Mouse (Mus musculus): ENCODE measurements around the gene Spsb4.

- no peak for TF ChIP-seq CTCF (IDR thresholded peaks at IDR 0.05; ENCODE audit: low read depth)
- no peak for TF ChIP-seq EP300 (IDR thresholded peaks at IDR 0.05; ENCODE audit: low read depth)
These were observed 70.1 kb downstream of the Spsb4 start for GRCm38 (mm10) chr9:96948546-96948945.

Data from heart, postnatal 0 days (tissue).